ENCODE assay signal across 26 mouse cellular contexts in genomic region chr16:43035709-43036108, GRCm38 (mm10).
A peak's percentile ranks its signal among the peaks of the same experiment; 100 is the strongest.
DNase-seq lines count a peak whose midpoint lies in the region; ATAC-seq and TF ChIP-seq lines count a peak whose summit lies in the region.
"Had no signal": no experiment of that assay in that cellular context is flagged by ENCODE, and none has a peak within 500 bp of the region (broad histone marks: within the 10 kb centered on the region; RNA-seq: fewer than 3 reads in every experiment).

No protein-coding gene starts in this region.

- no peak overlapping the region for H3K4me2 ChIP-seq in forebrain, embryonic 14.5 days (ENCODE audit: low read length)
- H3K4me2 ChIP-seq in forebrain, embryonic 16.5 days (ENCODE audit: low read length), result no peak overlapping the region
- peak overlapping the region; percentile 19; the same call in 1 of the 2 replicates for H3K4me2 ChIP-seq in limb, embryonic 12.5 days
- H3K4me2 ChIP-seq: embryonic facial prominence, embryonic 12.5 days; heart, embryonic 15.5 days; hindbrain, embryonic 12.5 days; limb, embryonic 15.5 days; liver, embryonic 13.5 days had no signal

- no peaks in the 10 kb centered on the region for H3K27me3 ChIP-seq in forebrain, embryonic 14.5 days (replicated peaks; ENCODE audit: control insufficient read depth, insufficient read depth, low read length)
- no peaks in the 10 kb centered on the region for H3K27me3 ChIP-seq in forebrain, embryonic 16.5 days (replicated peaks; ENCODE audit: control insufficient read depth, insufficient read depth, low read length)
- no peaks in the 10 kb centered on the region for H3K27me3 ChIP-seq in limb, embryonic 12.5 days
- no peaks in the 10 kb centered on the region for H3K27me3 ChIP-seq in limb, embryonic 10.5 days (ENCODE audit: low read depth, poor library complexity, severe bottlenecking)
- H3K27me3 ChIP-seq in testis, adult 2 months (ENCODE audit: control insufficient read depth, insufficient read depth, low read length), result no peaks in the 10 kb centered on the region
- H3K27me3 ChIP-seq: embryonic facial prominence, embryonic 12.5 days; heart, embryonic 15.5 days; hindbrain, embryonic 12.5 days; limb, embryonic 15.5 days; liver, embryonic 13.5 days had no signal

- no peak overlapping the region for H3K4me3 ChIP-seq in forebrain, embryonic 14.5 days (ENCODE audit: low read depth, low read length)
- H3K4me3 ChIP-seq in forebrain, embryonic 16.5 days (replicated peaks; ENCODE audit: low read length), result no peak overlapping the region
- H3K4me3 ChIP-seq in limb, embryonic 12.5 days (replicated peaks), result no peak overlapping the region
- no peak overlapping the region for H3K4me3 ChIP-seq in limb, embryonic 10.5 days
- peak overlapping the region; percentile 21 for H3K4me3 ChIP-seq in testis, adult 2 months (ENCODE audit: control insufficient read depth, low read depth, low read length)
- H3K4me3 ChIP-seq: embryonic facial prominence, embryonic 12.5 days; heart, embryonic 15.5 days; hindbrain, embryonic 12.5 days; limb, embryonic 15.5 days; liver, embryonic 13.5 days had no signal

- H3K9me3 ChIP-seq in forebrain, embryonic 14.5 days (replicated peaks; ENCODE audit: control insufficient read depth, low read length), result no peaks in the 10 kb centered on the region
- H3K9me3 ChIP-seq in forebrain, embryonic 16.5 days (ENCODE audit: control insufficient read depth, low read length), result no peaks in the 10 kb centered on the region
- H3K9me3 ChIP-seq in limb, embryonic 12.5 days, result no peaks in the 10 kb centered on the region
- H3K9me3 ChIP-seq in limb, embryonic 10.5 days (replicated peaks), result no peaks in the 10 kb centered on the region
- H3K9me3 ChIP-seq: embryonic facial prominence, embryonic 12.5 days; heart, embryonic 15.5 days; hindbrain, embryonic 12.5 days; limb, embryonic 15.5 days; liver, embryonic 13.5 days had no signal

- no peak for TF ChIP-seq CTCF in testis, adult 2 months (IDR thresholded peaks at IDR 0.05; ENCODE audit: control insufficient read depth, insufficient read depth, insufficient replicate concordance, low read depth, low read length)

- no peak for TF ChIP-seq POLR2A in testis, adult 2 months (IDR thresholded peaks at IDR 0.05; ENCODE audit: control insufficient read depth, low read depth, low read length)

- no peak overlapping the region for H3K27ac ChIP-seq in forebrain, embryonic 14.5 days (ENCODE audit: low read depth, low read length)
- no peak overlapping the region for H3K27ac ChIP-seq in forebrain, embryonic 16.5 days (ENCODE audit: low read length)
- no peak overlapping the region for H3K27ac ChIP-seq in limb, embryonic 12.5 days
- no peak overlapping the region for H3K27ac ChIP-seq in limb, embryonic 10.5 days
- H3K27ac ChIP-seq in testis, adult 2 months (ENCODE audit: control insufficient read depth, insufficient read depth, low read depth, low read length), result no peak overlapping the region
- H3K27ac ChIP-seq: embryonic facial prominence, embryonic 12.5 days; heart, embryonic 15.5 days; hindbrain, embryonic 12.5 days; limb, embryonic 15.5 days; liver, embryonic 13.5 days; stomach, postnatal 0 days had no signal

- H3K36me3 ChIP-seq in forebrain, embryonic 14.5 days (ENCODE audit: control insufficient read depth, insufficient read depth, low read length), result no peaks in the 10 kb centered on the region
- H3K36me3 ChIP-seq in forebrain, embryonic 16.5 days (ENCODE audit: control insufficient read depth, insufficient read depth), result no peaks in the 10 kb centered on the region
- no peaks in the 10 kb centered on the region for H3K36me3 ChIP-seq in limb, embryonic 12.5 days
- H3K36me3 ChIP-seq in limb, embryonic 10.5 days, result no peaks in the 10 kb centered on the region
- H3K36me3 ChIP-seq in testis, adult 2 months (ENCODE audit: control insufficient read depth, insufficient read depth, low read length), result no peaks in the 10 kb centered on the region
- H3K36me3 ChIP-seq: embryonic facial prominence, embryonic 12.5 days; heart, embryonic 15.5 days; hindbrain, embryonic 12.5 days; limb, embryonic 15.5 days; liver, embryonic 13.5 days had no signal

- peak; percentile 17 for DNase-seq in forebrain, embryonic 14.5 days (ENCODE audit: low spot score)
- no peak for DNase-seq in limb, embryonic 10.5 days (ENCODE audit: low spot score)
- no peak for DNase-seq in testis, postnatal 10 days (ENCODE audit: low spot score)
- DNase-seq in retina, postnatal 1 day, result peak; percentile 18
- no peak for DNase-seq in spleen, adult 18-20 months
- DNase-seq: adrenal gland, postnatal 14 days; cerebellum, adult 18-20 months; cerebellum, postnatal 10 days; gastrocnemius, postnatal 14 days; heart, postnatal 36 days; kidney, adult 9 months; kidney, postnatal 10 days; liver, embryonic 13.5 days; lung, adult 18-20 months; lung, postnatal 10 days; right cerebral cortex, adult 18-20 months had no signal

- 24% methylated on average over 6 of the region's 6 CpGs for WGBS in forebrain, embryonic 14.5 days
- WGBS in forebrain, embryonic 16.5 days, result 24% methylated on average over 6 of the region's 6 CpGs
- 19% methylated on average over 6 of the region's 6 CpGs for WGBS in limb, embryonic 12.5 days
- 30% methylated on average over 6 of the region's 6 CpGs for WGBS in limb, embryonic 10.5 days

- 0 out of 2 replicates have a peak, but pooled peaks cover 2% of the 10 kb centered on the region for H3K4me1 ChIP-seq in forebrain, embryonic 14.5 days (ENCODE audit: control insufficient read depth, insufficient read depth, low read length)
- H3K4me1 ChIP-seq in forebrain, embryonic 16.5 days (replicated peaks; ENCODE audit: control insufficient read depth, insufficient read depth, low read length), result 0 out of 2 replicates have a peak, but pooled peaks cover 6% of the 10 kb centered on the region
- H3K4me1 ChIP-seq in limb, embryonic 12.5 days (replicated peaks), result no peaks in the 10 kb centered on the region; the same call in 1 of the 2 replicates
- peaks cover 13% of the 10 kb centered on the region for H3K4me1 ChIP-seq in limb, embryonic 10.5 days
- no peaks in the 10 kb centered on the region for H3K4me1 ChIP-seq in testis, adult 2 months (ENCODE audit: control insufficient read depth, insufficient read depth, low read length)
- H3K4me1 ChIP-seq: embryonic facial prominence, embryonic 12.5 days; heart, embryonic 15.5 days; hindbrain, embryonic 12.5 days; limb, embryonic 15.5 days; liver, embryonic 13.5 days had no signal

- H3K9ac ChIP-seq in forebrain, embryonic 14.5 days (ENCODE audit: low read length), result no peak overlapping the region
- no peak overlapping the region for H3K9ac ChIP-seq in forebrain, embryonic 16.5 days (replicated peaks; ENCODE audit: low read depth, low read length)
- no peak overlapping the region for H3K9ac ChIP-seq in limb, embryonic 12.5 days (replicated peaks)
- H3K9ac ChIP-seq: embryonic facial prominence, embryonic 12.5 days; heart, embryonic 15.5 days; hindbrain, embryonic 12.5 days; limb, embryonic 15.5 days; liver, embryonic 13.5 days had no signal

- ATAC-seq in forebrain, embryonic 14.5 days, result no peak
- ATAC-seq in forebrain, embryonic 16.5 days, result no peak
- ATAC-seq in limb, embryonic 12.5 days (ENCODE audit: insufficient number of reproducible peaks, insufficient read depth, low FRiP score, low TSS enrichment, low read depth), result no peak
- ATAC-seq: CD4-positive, CD25-positive, alpha-beta regulatory T cell, adult 4 months; intestine, postnatal 0 days had no signal

Comparison
In these comparisons a context has a peak if more than half of its experiments do, and no peak if none do; other contexts are left out.
1. DNase-seq: peak in forebrain, embryonic 14.5 days (single experiment) and retina, postnatal 1 day (single experiment); none in limb, embryonic 10.5 days (single experiment), testis, postnatal 10 days (single experiment) and spleen, adult 18-20 months (0 of 2).